Mouse (Mus musculus): ENCODE measurements around the gene 5730507C01Rik.
"Not testable (repeated sequence)": the region's sequence is repeated elsewhere in the genome, so short reads cannot be mapped to it uniquely, and the experiment has no call there.

GRCm38 (mm10) chr12:18515077-18515476, 767 bp downstream of the 5730507C01Rik start:
- not testable (repeated sequence) for TF ChIP-seq CHD2 (IDR thresholded peaks at IDR 0.05; ENCODE audit: low read depth, low read length); HCFC1 (IDR thresholded peaks at IDR 0.05; ENCODE audit: borderline replicate concordance, insufficient read depth, low read length); MAFK (IDR thresholded peaks at IDR 0.05; ENCODE audit: insufficient read depth, low read depth, low read length); ZNF384 (IDR thresholded peaks at IDR 0.05; ENCODE audit: low read depth, low read length)
